Mouse (Mus musculus): ENCODE results near the gene Rab3c.

DNA sequence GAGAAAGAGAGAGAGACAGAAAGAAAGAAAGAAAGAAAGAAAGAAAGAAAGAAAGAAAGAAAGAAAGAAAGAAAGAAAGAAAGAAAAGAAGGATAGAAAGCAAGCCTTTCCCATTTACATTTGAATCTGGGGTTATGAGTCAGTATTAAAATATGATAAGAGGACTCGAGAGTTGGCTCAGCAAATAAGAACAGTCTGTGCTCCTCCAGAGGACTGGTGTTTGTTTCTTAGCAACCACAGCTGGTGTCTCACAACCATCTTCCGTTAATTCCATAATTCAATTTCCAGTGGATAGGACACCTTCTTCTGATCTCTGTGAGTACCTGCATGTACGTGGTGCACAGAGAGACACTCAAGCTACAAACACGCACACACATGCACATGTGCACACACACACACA is 3.0 kb upstream of the Rab3c start:
- TF ChIP-seq CTCF (IDR thresholded peaks at IDR 0.05; ENCODE audit: extremely low read depth, insufficient read depth, low read length) = no peak
- no peak for TF ChIP-seq POLR2A (IDR thresholded peaks at IDR 0.05; ENCODE audit: extremely low read depth, insufficient read depth, low read length)

Data from cortical plate, adult 2 months (tissue).